Mouse (Mus musculus) brain, embryonic 14.5 days (tissue): ENCODE measurements around the gene Cnfn. TPM values are rescaled to one million over a fixed set of nuclear protein-coding genes. Genes with fewer than 3 reads are reported as not detected.
"Not testable (repeated sequence)": the region's sequence is repeated elsewhere in the genome, so short reads cannot be mapped to it uniquely, and the experiment has no call there.

Experiments used
- DNase-seq: peaks from one replicate; pipeline ENCODE4 v3.0.0-alpha.2; 2011; ENCODE audit warnings: low read depth
- CTCF ChIP-seq: fragments of 200-500 bp; IDR thresholded peaks from 2 replicates; pipeline ENCODE4 v1.5.1; 2012; ENCODE audit warnings: inconsistent platforms, mild to moderate bottlenecking, moderate library complexity, borderline replicate concordance; ENCODE audit not compliant: insufficient read depth, insufficient read length; ENCODE audit errors: extremely low read depth
- POLR2A ChIP-seq: fragments of 200-500 bp; IDR thresholded peaks from 2 replicates; pipeline ENCODE4 v1.6.1; 2012; ENCODE audit warnings: mild to moderate bottlenecking, inconsistent platforms, borderline replicate concordance; ENCODE audit not compliant: poor library complexity, insufficient read depth, insufficient read length, severe bottlenecking; ENCODE audit errors: extremely low read depth
- polyA plus RNA-seq: library from polyadenylated mRNA; depleted of rRNA; stranded (reverse); fragments of >200 nt; gene quantifications from 2 replicates; pipeline ENCODE4 v1.2.3, GENCODE M21; 2012; rRNA removed

Gene Cnfn
- polyA plus RNA-seq, 1 experiment, result not detected

DNA sequence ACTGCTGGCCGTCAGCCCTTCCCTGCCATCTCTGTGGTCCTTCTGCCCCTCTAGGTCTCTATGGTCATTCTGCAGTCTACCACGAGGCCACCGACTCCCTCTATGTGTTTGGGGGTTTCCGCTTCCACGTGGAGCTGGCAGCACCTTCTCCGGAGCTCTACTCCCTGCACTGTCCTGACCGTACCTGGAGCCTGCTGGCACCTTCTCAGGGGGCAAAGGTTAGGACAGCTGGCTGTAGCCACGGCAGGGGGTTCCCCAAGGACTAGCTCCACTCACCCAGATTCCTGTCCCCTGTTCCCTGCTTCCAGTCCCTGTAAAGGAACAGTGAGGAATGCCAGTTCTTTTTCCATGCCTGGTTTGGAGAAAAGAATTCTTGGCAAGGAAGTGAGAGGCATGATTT is 20.7 kb downstream of the Cnfn start:
- no peak for TF ChIP-seq POLR2A
- TF ChIP-seq CTCF, result no peak

DNA sequence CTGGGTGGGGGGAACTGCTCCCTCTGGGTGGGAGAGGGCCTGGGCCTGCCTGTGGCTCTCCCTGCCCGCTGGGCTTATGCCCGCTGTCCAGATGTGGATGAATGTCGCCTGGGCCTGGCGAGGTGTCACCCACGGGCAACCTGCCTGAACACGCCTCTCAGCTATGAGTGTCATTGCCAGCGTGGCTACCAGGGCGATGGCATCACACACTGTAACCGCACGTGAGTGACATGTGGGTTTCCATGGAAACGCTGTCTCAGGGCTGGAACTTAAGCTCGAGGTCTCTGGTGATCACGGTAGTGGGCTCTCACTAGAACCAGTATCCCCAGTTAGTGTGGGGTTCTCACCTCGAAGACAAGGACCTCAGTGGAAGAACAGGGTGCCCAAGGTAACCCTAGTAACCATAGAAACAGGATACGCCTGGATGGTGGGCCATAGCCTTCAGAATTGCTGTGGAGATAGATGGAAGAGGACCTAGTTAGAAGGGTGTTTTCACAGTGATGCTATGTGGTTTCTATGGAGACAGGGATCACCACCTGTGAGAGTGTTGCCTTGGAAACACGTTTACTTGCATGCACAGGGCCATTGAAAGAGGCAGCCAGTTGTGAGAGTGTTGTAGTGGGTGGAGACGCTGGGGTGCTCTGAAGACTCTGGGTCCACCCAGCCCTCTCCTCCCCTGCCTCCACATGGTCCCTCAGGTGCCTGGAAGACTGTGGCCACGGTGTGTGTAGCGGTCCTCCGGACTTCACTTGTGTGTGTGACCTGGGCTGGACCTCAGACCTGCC is 28.3 kb downstream of the Cnfn start:
- no peak for TF ChIP-seq POLR2A
- no peak for TF ChIP-seq CTCF
- peak; percentile 67 for DNase-seq

More for the DNA sequence above, 20.7 kb downstream of the Cnfn start:
- DNase-seq, result no peak

DNA sequence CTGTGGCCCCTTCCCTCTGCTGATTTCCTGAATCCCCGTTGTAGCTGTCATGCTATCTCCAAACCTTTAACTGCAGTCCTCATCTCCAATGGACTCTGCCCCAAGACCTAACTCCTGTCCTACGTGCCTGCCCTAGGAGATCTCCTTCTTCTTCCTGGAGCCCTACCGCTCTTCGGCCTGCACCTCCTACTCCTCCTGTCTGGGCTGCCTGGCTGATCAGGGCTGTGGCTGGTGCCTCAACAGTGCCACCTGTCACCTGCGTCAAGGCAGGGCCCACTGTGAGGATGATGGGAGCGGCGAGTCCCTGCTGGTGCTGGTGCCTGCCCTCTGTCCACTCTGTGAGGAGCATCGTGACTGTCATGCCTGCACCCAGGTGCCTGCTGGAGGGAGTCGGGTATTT is 30.2 kb downstream of the Cnfn start:
- DNase-seq, result no peak
- TF ChIP-seq CTCF, result no peak
- no peak for TF ChIP-seq POLR2A

DNA sequence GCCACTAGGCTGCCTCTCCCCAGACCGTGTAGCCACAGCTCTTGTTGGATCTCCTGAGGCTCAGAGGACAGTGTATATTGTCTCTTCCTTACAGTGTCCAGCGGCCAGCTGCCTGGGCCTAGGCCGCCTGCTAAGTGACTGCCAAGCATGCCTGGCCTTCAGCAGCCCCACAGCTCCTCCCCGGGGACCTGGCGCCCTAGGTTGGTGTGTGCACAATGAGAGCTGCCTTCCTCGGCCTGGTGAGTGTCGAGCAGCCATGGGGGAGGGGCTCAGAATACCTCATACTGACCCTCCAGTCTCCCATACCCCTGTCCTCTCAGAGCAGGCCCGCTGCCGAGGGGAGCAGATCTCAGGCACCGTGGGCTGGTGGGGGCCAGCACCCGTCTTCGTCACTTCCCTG is 35.1 kb downstream of the Cnfn start:
- DNase-seq, result no peak
- no peak for TF ChIP-seq CTCF
- no peak for TF ChIP-seq POLR2A

DNA sequence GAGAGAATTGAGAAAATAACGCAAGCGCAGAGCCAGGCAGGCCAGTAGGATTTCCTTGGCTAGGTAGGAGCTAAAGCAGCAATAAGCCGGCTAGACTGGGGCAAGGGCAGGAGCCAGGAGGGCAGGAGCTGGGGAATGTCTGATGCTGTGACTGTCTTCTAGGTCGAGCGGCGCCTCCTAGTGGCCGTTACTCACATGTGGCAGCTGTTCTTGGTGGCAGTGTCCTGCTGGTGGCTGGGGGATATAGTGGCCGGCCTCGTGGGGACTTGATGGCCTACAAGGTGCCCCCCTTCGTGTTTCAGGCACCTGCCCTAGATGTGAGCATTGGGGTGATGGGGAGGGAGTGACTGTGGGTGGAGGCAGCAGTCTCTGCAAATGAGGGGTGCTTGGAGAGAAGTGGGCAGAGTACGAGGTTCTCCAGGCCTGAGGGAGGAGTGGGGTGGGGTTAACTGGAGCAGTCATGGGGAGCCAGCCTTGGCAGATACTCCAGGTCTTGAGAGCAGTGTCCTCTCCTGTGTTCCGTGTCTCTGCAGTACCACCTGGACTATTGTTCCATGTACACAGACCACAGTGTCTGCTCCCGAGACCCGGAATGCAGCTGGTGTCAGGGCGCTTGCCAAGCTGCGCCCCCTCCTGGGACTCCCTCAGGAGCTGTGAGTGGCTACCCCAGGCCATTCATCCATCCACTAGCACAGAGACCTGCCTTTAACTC is 35.8 kb downstream of the Cnfn start:
- peak; percentile 83 for TF ChIP-seq CTCF
- no peak for TF ChIP-seq POLR2A
- peak; percentile 82 for DNase-seq

DNA sequence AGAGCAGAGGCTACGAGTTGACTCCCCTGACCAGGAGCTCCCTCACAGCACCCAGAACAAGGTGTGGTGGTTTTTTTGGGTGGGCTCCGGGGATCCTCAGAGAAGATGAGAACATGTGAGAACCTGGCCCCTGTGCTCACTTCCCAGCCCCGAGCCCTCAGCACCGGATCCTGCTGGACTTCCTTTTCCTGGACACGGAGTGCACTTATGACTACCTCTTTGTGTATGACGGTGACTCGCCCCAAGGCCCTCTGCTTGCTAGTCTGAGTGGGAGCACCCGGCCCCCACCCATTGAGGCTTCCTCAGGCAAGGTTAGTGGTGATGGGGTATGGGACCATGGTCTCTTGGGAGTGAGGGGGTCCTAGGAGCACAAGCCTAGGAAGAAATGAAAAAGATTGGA is 43.3 kb downstream of the Cnfn start:
- DNase-seq, result no peak
- no peak for TF ChIP-seq CTCF
- no peak for TF ChIP-seq POLR2A

DNA sequence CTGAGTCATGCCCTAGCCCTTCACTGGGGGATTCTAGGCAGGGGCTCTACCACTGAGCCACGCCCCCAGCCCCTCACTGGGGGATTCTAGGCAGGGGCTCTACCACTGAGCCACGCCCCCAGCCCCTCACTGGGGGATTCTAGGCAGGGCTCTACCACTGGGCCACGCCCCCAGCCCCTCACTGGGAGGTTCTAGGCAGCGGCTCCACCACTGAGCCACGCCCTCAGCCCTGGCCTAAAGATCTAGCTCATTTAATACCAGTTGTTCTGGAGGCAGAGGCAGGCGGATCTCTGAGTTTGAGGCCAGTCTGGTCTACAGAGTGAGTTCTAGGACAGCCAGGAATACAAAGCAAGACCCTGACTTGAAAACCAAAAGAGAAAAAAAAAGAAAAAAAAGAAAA is 44.1 kb downstream of the Cnfn start:
- DNase-seq, result not testable (repeated sequence)

DNA sequence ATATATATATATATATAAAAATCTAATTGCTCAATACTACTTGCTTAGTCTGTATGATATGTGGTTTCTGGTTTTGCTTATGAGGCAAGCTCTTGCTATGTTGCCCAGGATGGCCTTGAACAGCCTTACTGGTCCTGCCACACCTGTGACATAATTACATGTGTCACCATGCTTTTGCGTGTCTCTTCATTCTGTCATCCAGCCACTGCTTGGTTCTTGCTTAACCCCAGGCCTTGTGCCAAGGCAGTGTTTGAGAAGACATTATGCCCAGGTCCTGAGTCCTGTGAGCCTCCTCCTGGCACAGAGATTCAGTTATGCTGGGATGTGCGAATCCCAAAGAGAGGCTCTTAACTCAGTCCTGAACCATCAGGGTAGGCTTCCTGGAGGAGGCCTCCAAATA is 46.3 kb downstream of the Cnfn start:
- no peak for DNase-seq
- TF ChIP-seq POLR2A (no peak), CTCF (no peak)

DNA sequence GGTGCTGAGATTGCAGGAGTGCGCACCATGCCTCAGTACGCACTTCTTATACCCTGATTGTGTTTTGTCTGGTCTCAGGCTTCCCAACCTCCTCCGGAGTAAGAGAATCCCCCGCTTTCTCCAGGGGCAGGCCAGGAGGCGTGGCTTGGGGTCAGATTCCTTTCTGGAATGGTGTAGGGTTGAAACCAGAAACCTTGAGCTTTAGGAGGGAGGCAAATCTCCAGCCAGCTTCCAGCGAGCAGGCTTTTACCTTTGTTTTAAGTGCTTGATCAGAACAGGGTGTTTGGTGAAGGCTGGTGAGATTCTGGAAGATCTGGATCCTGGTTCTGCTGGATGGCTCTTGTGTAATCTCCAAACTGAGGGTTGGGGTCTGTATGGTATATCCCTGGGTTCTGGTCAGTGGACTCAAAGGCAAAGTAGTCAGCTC is 47.5 kb downstream of the Cnfn start:
- TF ChIP-seq CTCF, result no peak
- TF ChIP-seq POLR2A, result no peak
- DNase-seq, result peak; percentile 63

Other genes with a start within 250 kb of the Cnfn start
- gene Pou2f2, start 190.0 kb downstream of the Cnfn start, polyA plus RNA-seq, result 44.6 and 57.5 TPM in 2 replicates
- gene Dedd2, start 149.1 kb downstream of the Cnfn start, polyA plus RNA-seq, result 19.1 and 19.7 TPM in 2 replicates
- 9.0 and 10.0 TPM in 2 replicates for gene Zfp526, start 148.3 kb downstream of the Cnfn start, polyA plus RNA-seq
- gene Gsk3a, start 131.9 kb downstream of the Cnfn start, polyA plus RNA-seq, result 224 and 265 TPM in 2 replicates
- gene Erf, start 119.0 kb downstream of the Cnfn start, polyA plus RNA-seq, result 20.2 and 28.4 TPM in 2 replicates
- 107 and 149 TPM in 2 replicates for gene Cic, start 102.0 kb downstream of the Cnfn start, polyA plus RNA-seq
- 640 and 871 TPM in 2 replicates for gene Pafah1b3, start 71.7 kb downstream of the Cnfn start, polyA plus RNA-seq
- 2.8 and 2.9 TPM in 2 replicates for gene Prr19, start 68.3 kb downstream of the Cnfn start, polyA plus RNA-seq
- gene Tmem145, start 63.6 kb downstream of the Cnfn start, polyA plus RNA-seq, result 163 and 167 TPM in 2 replicates
- gene Megf8, start 52.6 kb downstream of the Cnfn start, polyA plus RNA-seq, result 53.0 and 60.7 TPM in 2 replicates
- 12.0 and 13.0 TPM in 2 replicates for gene Lipe, start 29.0 kb upstream of the Cnfn start, polyA plus RNA-seq
- not detected in 2 replicates for gene Cxcl17, start 43.2 kb upstream of the Cnfn start, polyA plus RNA-seq
- gene Ceacam1, start 107.9 kb upstream of the Cnfn start, polyA plus RNA-seq, result 0.87 and 1.1 TPM in 2 replicates
- gene Ceacam2, start 170.1 kb upstream of the Cnfn start, polyA plus RNA-seq, result not detected in 2 replicates
- gene Erich4, start 246.2 kb upstream of the Cnfn start, polyA plus RNA-seq, result 0.10 and 0.12 TPM in 2 replicates
- gene Dmac2, start 249.7 kb upstream of the Cnfn start, polyA plus RNA-seq, result 41.9 and 46.1 TPM in 2 replicates